Mouse (Mus musculus) lung, embryonic 16.5 days (tissue): ENCODE measurements at regions not wholly inside any gene's neighbourhood (a gene's known extent, or its start where the extent isn't known, plus 50 kb on each side); places are given as distances from the start of the nearest gene placed in this dataset.

Experiments
- ATAC-seq: fragments of 200-750 bp; cut with Nextera tagmentation; 2 replicates; pipeline ENCODE4 v1.8.0; 2017; ENCODE audit warnings: low read depth, mild to moderate bottlenecking, moderate library complexity
- H3K27ac ChIP-seq: fragments of 300-500 bp; sonication (generic); 2 replicates; pipeline ENCODE4 v1.5.1; 2014; ENCODE audit warnings: mild to moderate bottlenecking, control low read depth, low read length
- H3K27me3 ChIP-seq: fragments of 300-500 bp; sonication (generic); 2 replicates; pipeline ENCODE4 v1.6.1; 2014; ENCODE audit warnings: low read depth, low read length, mixed read lengths; ENCODE audit not compliant: control insufficient read depth, insufficient read depth
- H3K36me3 ChIP-seq: fragments of 300-500 bp; sonication (generic); 2 replicates; pipeline ENCODE4 v1.6.1; 2014; ENCODE audit warnings: low read length; ENCODE audit not compliant: control insufficient read depth, insufficient read depth
- H3K4me1 ChIP-seq: fragments of 300-500 bp; sonication (generic); replicated peaks from 2 replicates; pipeline ENCODE4 v1.6.1; 2014; ENCODE audit warnings: low read length, mixed read lengths; ENCODE audit not compliant: control insufficient read depth, insufficient read depth
- H3K4me2 ChIP-seq: fragments of 300-500 bp; sonication (generic); 2 replicates; pipeline ENCODE4 v1.6.1; 2014; ENCODE audit warnings: low read depth, low read length, control low read depth
- H3K4me3 ChIP-seq: fragments of 300-500 bp; sonication (generic); 2 replicates; pipeline ENCODE4 v1.5.1; 2014; ENCODE audit warnings: mild to moderate bottlenecking, low read length, control low read depth
- H3K9ac ChIP-seq: fragments of 300-500 bp; sonication (generic); 2 replicates; pipeline ENCODE4 v1.6.1; 2014; ENCODE audit warnings: low read length, control low read depth
- H3K9me3 ChIP-seq: fragments of 300-500 bp; sonication (generic); 2 replicates; pipeline ENCODE4 v1.6.1; 2016; ENCODE audit warnings: low read length; ENCODE audit not compliant: control insufficient read depth
- WGBS: fragments of 180-500 bp; shearing (Covaris S2); extraction: QIAGEN DNeasy Blood & Tissue Kit; methylation state at CpG from one replicate; pipeline ENCODE4 v1.1.7; 2014; 5-methylcytosine and 5-hydroxymethylcytosine counted together

GRCm38 (mm10) chr11:113191006-113191405 is 409.0 kb downstream of the Sox9 start:
- Histone ChIP-seq H3K36me3 (no peaks in the 10 kb centered on the region), H3K4me3 (no peak overlapping the region), H3K4me1 (peaks cover 7% of the 10 kb centered on the region), H3K27ac (no peak overlapping the region), H3K9ac (no peak overlapping the region), H3K4me2 (no peak overlapping the region), H3K27me3 (no peaks in the 10 kb centered on the region), H3K9me3 (no peaks in the 10 kb centered on the region)
- 88% methylated on average over 7 of the region's 7 CpGs for WGBS
- no peak for ATAC-seq

- no peak for ATAC-seq
Measured at GRCm38 (mm10) chr11:113192086-113192856, 410.2 kb downstream of the Sox9 start.

GRCm38 (mm10) chr11:113194144-113194827 is 412.3 kb downstream of the Sox9 start:
- peaks cover 3% of the 10 kb centered on the region; the same call in 1 of the 2 replicates for H3K4me1 ChIP-seq
- H3K27ac ChIP-seq = no peak overlapping the region
- no peak for ATAC-seq
- H3K4me2 ChIP-seq = no peak overlapping the region
- WGBS = 70% methylated on average over 15 of the region's 15 CpGs
- no peaks in the 10 kb centered on the region for H3K36me3 ChIP-seq
- H3K4me3 ChIP-seq = no peak overlapping the region
- no peaks in the 10 kb centered on the region for H3K27me3 ChIP-seq
- H3K9me3 ChIP-seq = no peaks in the 10 kb centered on the region
- no peak overlapping the region for H3K9ac ChIP-seq

More at GRCm38 (mm10) chr11:113192086-113192856, 410.2 kb downstream of the Sox9 start:
- 39% methylated on average over 22 of the region's 22 CpGs for WGBS
- no peak overlapping the region for H3K9ac ChIP-seq
- H3K36me3 ChIP-seq = no peaks in the 10 kb centered on the region
- H3K27ac ChIP-seq = peak overlapping the region; percentile 3; the same call in 1 of the 2 replicates
- H3K4me3 ChIP-seq = no peak overlapping the region
- H3K27me3 ChIP-seq = no peaks in the 10 kb centered on the region
- H3K4me1 ChIP-seq = peaks cover 7% of the 10 kb centered on the region
- H3K4me2 ChIP-seq = peak overlapping the region; percentile 6; the same call in 1 of the 2 replicates
- no peaks in the 10 kb centered on the region for H3K9me3 ChIP-seq
